Mouse (Mus musculus) layer of hippocampus, postnatal 36 days (tissue): Measurements from ENCODE around the gene D16Ertd472e. TPM values are rescaled to one million over a fixed set of nuclear protein-coding genes. Genes with fewer than 3 reads are reported as not detected.

ENCODE experiments used
- total RNA-seq, 2 experiments: library from RNA; stranded (reverse); gene quantifications; 2 replicates each; pipeline ENCODE4 v1.2.3; 2021

D16Ertd472e gene
- total RNA-seq, 2 experiments from 2014 or later, result 13.4 to 15.0 TPM

Other genes starting within 250 kb of the D16Ertd472e start
- gene Btg3, start 199.5 kb downstream of the D16Ertd472e start, total RNA-seq, result 10 to 100 TPM; 14.6 to 14.9 TPM